Mouse (Mus musculus): Measurements from ENCODE around the gene Rfpl4b. TPM values are rescaled to one million over a fixed set of nuclear protein-coding genes. Genes with fewer than 3 reads are reported as not detected.

Gene Rfpl4b
- polyA plus RNA-seq, 1 experiment from 2014 or later: not detected

- Histone ChIP-seq H3K9ac (ENCODE audit: low read depth, low read length) (no peak overlapping the region), H3K27ac (ENCODE audit: low read depth, low read length) (no peak overlapping the region), H3K27me3 (replicated peaks; ENCODE audit: control insufficient read depth, insufficient read depth, low read length) (no peaks in the 10 kb centered on the region), H3K4me1 (replicated peaks; ENCODE audit: control insufficient read depth, insufficient read depth, low read length) (no peaks in the 10 kb centered on the region), H3K4me2 (no peak overlapping the region), H3K9me3 (ENCODE audit: control insufficient read depth, low read length) (no peaks in the 10 kb centered on the region), H3K36me3 (ENCODE audit: control insufficient read depth, insufficient read depth, low read length) (no peaks in the 10 kb centered on the region), H3K4me3 (ENCODE audit: low read depth, low read length) (no peak overlapping the region)
- no peak for ATAC-seq (replicated peaks; ENCODE audit: low FRiP score)
- WGBS: 62% methylated on average over 3 of the region's 3 CpGs
- no peak for DNase-seq (ENCODE audit: low spot score)
Observed at GRCm38 (mm10) chr10:38788612-38789011, 33.0 kb downstream of the Rfpl4b start.

Other genes starting within 250 kb of the Rfpl4b start
- 6.1 and 7.0 TPM in 2 replicates for gene Lama4, start 143.7 kb upstream of the Rfpl4b start, polyA plus RNA-seq (2014; fragmentation: Nextera tagmentation; extraction: Ambion mirVana)